Mouse (Mus musculus) testis, adult 2 months (tissue): ENCODE measurements around the gene Tmigd3. TPM values are rescaled to one million over a fixed set of nuclear protein-coding genes. Genes with fewer than 3 reads are reported as not detected.

ENCODE experiments used
- H3K27ac ChIP-seq: fragments of 200-500 bp; 2 replicates; pipeline ENCODE4 v1.5.1; 2012; ENCODE audit warnings: low read depth, low read length; ENCODE audit not compliant: control insufficient read depth, insufficient read depth
- H3K27me3 ChIP-seq: fragments of 200-500 bp; 2 replicates; pipeline ENCODE4 v1.6.1; 2012; ENCODE audit warnings: mild to moderate bottlenecking, low read length, moderate library complexity; ENCODE audit not compliant: control insufficient read depth, insufficient read depth
- H3K36me3 ChIP-seq: fragments of 200-500 bp; 2 replicates; pipeline ENCODE4 v1.6.1; 2012; ENCODE audit warnings: mild to moderate bottlenecking, low read length; ENCODE audit not compliant: control insufficient read depth, insufficient read depth
- H3K4me1 ChIP-seq: fragments of 200-500 bp; 2 replicates; pipeline ENCODE4 v1.6.1; 2012; ENCODE audit warnings: low read length; ENCODE audit not compliant: control insufficient read depth, insufficient read depth
- H3K4me3 ChIP-seq: fragments of 200-500 bp; 2 replicates; pipeline ENCODE4 v1.5.1; 2012; ENCODE audit warnings: low read depth, mild to moderate bottlenecking, low read length, moderate library complexity, mixed read lengths; ENCODE audit not compliant: control insufficient read depth
- CTCF ChIP-seq: fragments of 200-500 bp; IDR thresholded peaks from 2 replicates; pipeline ENCODE4 v1.5.1; 2012; ENCODE audit warnings: low read depth, mild to moderate bottlenecking, inconsistent platforms, low read length, moderate library complexity; ENCODE audit not compliant: control insufficient read depth, insufficient read depth, insufficient replicate concordance
- POLR2A ChIP-seq: fragments of 200-500 bp; IDR thresholded peaks from 2 replicates; pipeline ENCODE4 v1.6.1; 2012; ENCODE audit warnings: low read depth, mild to moderate bottlenecking, inconsistent platforms, low read length, moderate library complexity; ENCODE audit not compliant: control insufficient read depth
- polyA plus RNA-seq: library from polyadenylated mRNA; depleted of rRNA; stranded (reverse); fragments of >200 nt; gene quantifications from 2 replicates; pipeline ENCODE4 v1.2.3, GENCODE M21; 2012; rRNA removed

Gene Tmigd3
- polyA plus RNA-seq, 1 experiment: 388 TPM

- Histone ChIP-seq H3K4me3 (peak overlapping the region; percentile 75), H3K27me3 (no peaks in the 10 kb centered on the region), H3K36me3 (peaks cover 4% of the 10 kb centered on the region), H3K27ac (no peak overlapping the region), H3K4me1 (no peaks in the 10 kb centered on the region)
- no peak for TF ChIP-seq CTCF
- TF ChIP-seq POLR2A: no peak
These were observed 90.0 kb downstream of the Tmigd3 start for GRCm38 (mm10) chr3:105960700-105961099.

- no peak overlapping the region for H3K4me3 ChIP-seq
- H3K27me3 ChIP-seq: no peaks in the 10 kb centered on the region
- no peak for TF ChIP-seq POLR2A
- TF ChIP-seq CTCF: no peak
- no peak overlapping the region for H3K27ac ChIP-seq
- H3K4me1 ChIP-seq: no peaks in the 10 kb centered on the region
- H3K36me3 ChIP-seq: peaks cover 2% of the 10 kb centered on the region; the same call in 1 of the 2 replicates
These were observed 101.2 kb downstream of the Tmigd3 start for GRCm38 (mm10) chr3:105971831-105972446.

- Histone ChIP-seq H3K36me3 (no peaks in the 10 kb centered on the region), H3K27me3 (no peaks in the 10 kb centered on the region), H3K4me3 (no peak within 1 kb of the TSS), H3K4me1 (no peaks in the 10 kb centered on the region), H3K27ac (no peak within 1 kb of the TSS)
- no peak for TF ChIP-seq CTCF
- TF ChIP-seq POLR2A: no peak
These were observed 102.7 kb downstream of the Tmigd3 start, which contains the start of gene Ovgp1 for GRCm38 (mm10) chr3:105973411-105973810. TSS of gene Ovgp1 (plus strand) at chr3:105973711.

Other genes with a start within 250 kb of the Tmigd3 start
- gene Ddx20, start 183.3 kb upstream of the Tmigd3 start, polyA plus RNA-seq: 100 and 115 TPM in 2 replicates
- gene Inka2, start 166.3 kb upstream of the Tmigd3 start, polyA plus RNA-seq: 0.30 and 0.32 TPM in 2 replicates
- 4.7 and 6.9 TPM in 2 replicates for gene Rap1a, start 69.6 kb upstream of the Tmigd3 start, polyA plus RNA-seq
- 10.9 and 13.6 TPM in 2 replicates for gene Adora3, start within 50 bp of the Tmigd3 start, polyA plus RNA-seq
- 0.14 TPM in 1 of 2 replicates, not detected in the other for gene I830077J02Rik, start 61.8 kb downstream of the Tmigd3 start, polyA plus RNA-seq
- gene Wdr77, start 88.5 kb downstream of the Tmigd3 start, polyA plus RNA-seq: 50.4 and 55.8 TPM in 2 replicates
- gene Atp5f1, start 89.2 kb downstream of the Tmigd3 start, polyA plus RNA-seq: 68.0 and 69.0 TPM in 2 replicates
- 10.3 and 13.3 TPM in 2 replicates for gene Ovgp1, start 102.8 kb downstream of the Tmigd3 start, polyA plus RNA-seq
- 101 and 112 TPM in 2 replicates for gene Pifo, start 143.7 kb downstream of the Tmigd3 start, polyA plus RNA-seq
- 0.24 and 1.1 TPM in 2 replicates for gene Chil5, start 161.9 kb downstream of the Tmigd3 start, polyA plus RNA-seq
- 0.66 and 0.70 TPM in 2 replicates for gene Chia1, start 242.3 kb downstream of the Tmigd3 start, polyA plus RNA-seq